Mouse (Mus musculus) CH12.LX (cell line): ENCODE results near the gene Asic2. TPM values are rescaled to one million over a fixed set of nuclear protein-coding genes. Genes with fewer than 3 reads are reported as not detected.

Experiments used
- DNase-seq: peaks from one replicate; pipeline ENCODE4 v3.0.0-alpha.2; 2013; ENCODE audit errors: extremely low read depth
- H3K27ac ChIP-seq: 2 replicates; pipeline ENCODE4 v1.5.1; 2012; ENCODE audit warnings: low read depth, mild to moderate bottlenecking, control low read depth, moderate library complexity; ENCODE audit not compliant: insufficient read depth
- H3K27me3 ChIP-seq: replicated peaks from 2 replicates; pipeline ENCODE3; 2012; ENCODE audit warnings: inconsistent platforms
- H3K36me3 ChIP-seq, 2 experiments: replicated peaks in 1 of 2; 2 replicates each; pipeline versions ENCODE3 to v1.6.1; 2012; ENCODE audit warnings: inconsistent platforms in 1 of 2, low read length in 1 of 2, mild to moderate bottlenecking in 1 of 2, mixed read lengths in 1 of 2, moderate library complexity in 1 of 2; ENCODE audit not compliant: control insufficient read depth in 1 of 2, insufficient read depth in 1 of 2
- H3K4me1 ChIP-seq, 2 experiments: 2 replicates each; pipeline ENCODE4 v1.6.1; 2012; ENCODE audit warnings: inconsistent platforms in 1 of 2, moderate library complexity in 1 of 2; ENCODE audit not compliant: insufficient read depth in 2 of 2, control insufficient read depth in 1 of 2
- H3K4me2 ChIP-seq: 2 replicates; pipeline ENCODE4 v1.6.1; 2012; ENCODE audit warnings: low read depth, mild to moderate bottlenecking, control low read depth; ENCODE audit not compliant: poor library complexity, insufficient read depth, severe bottlenecking
- H3K4me3 ChIP-seq, 3 experiments: fragments of 150-350 bp in 1 of 3; sonication (generic) in 1 of 3; replicated peaks in 1 of 3; 2 replicates each; pipeline versions ENCODE3 to v1.5.1; 2011 to 2012; ENCODE audit warnings: low read depth in 2 of 3, low read length in 2 of 3, mild to moderate bottlenecking in 2 of 3, moderate library complexity in 2 of 3, control low read depth in 1 of 3, improper control_type of control experiment in 1 of 3, inconsistent platforms in 1 of 3, mixed read lengths in 1 of 3; ENCODE audit not compliant: poor library complexity in 1 of 3
- H3K79me2 ChIP-seq: replicated peaks from 2 replicates; pipeline ENCODE4 v1.6.1; 2012; ENCODE audit warnings: mild to moderate bottlenecking, moderate library complexity; ENCODE audit not compliant: control insufficient read depth, poor library complexity, insufficient read depth, severe bottlenecking; ENCODE audit errors: extremely low read depth
- H3K9ac ChIP-seq: 2 replicates; pipeline ENCODE4 v1.6.1; 2012; ENCODE audit warnings: low read depth, mild to moderate bottlenecking, control low read depth, moderate library complexity; ENCODE audit not compliant: insufficient read depth
- H3K9me3 ChIP-seq: replicated peaks from 2 replicates; pipeline ENCODE3; 2012; ENCODE audit warnings: low read length, inconsistent platforms, mixed read lengths
- BHLHE40 ChIP-seq: IDR thresholded peaks from 2 replicates; pipeline ENCODE4 v1.6.1; 2011; ENCODE audit warnings: mild to moderate bottlenecking, low read depth, low read length, improper control_type of control experiment
- CHD2 ChIP-seq: IDR thresholded peaks from 2 replicates; pipeline ENCODE4 v1.6.1; 2011; ENCODE audit warnings: low read length, improper control_type of control experiment
- CTCF ChIP-seq, 2 experiments: IDR thresholded peaks in 1 of 2; conservative IDR thresholded peaks in 1 of 2; 2 replicates each; pipeline ENCODE4 v1.5.1; 2011 to 2012; ENCODE audit warnings: low read depth in 2 of 2, low read length in 2 of 2, improper control_type of control experiment in 1 of 2, inconsistent platforms in 1 of 2, mild to moderate bottlenecking in 1 of 2, moderate library complexity in 1 of 2
- EP300 ChIP-seq: IDR thresholded peaks from 2 replicates; pipeline ENCODE4 v1.6.1; 2011; ENCODE audit warnings: low read length, improper control_type of control experiment
- ETS1 ChIP-seq: conservative IDR thresholded peaks from 2 replicates; pipeline ENCODE4 v1.6.1; 2012; ENCODE audit warnings: low read depth, mild to moderate bottlenecking, inconsistent platforms, low read length, improper control_type of control experiment, moderate library complexity
- GABPA ChIP-seq: IDR thresholded peaks from 2 replicates; pipeline ENCODE4 v1.6.1; 2012; ENCODE audit warnings: low read depth, low read length, improper control_type of control experiment, inconsistent platforms; ENCODE audit not compliant: insufficient replicate concordance
- HCFC1 ChIP-seq: IDR thresholded peaks from 2 replicates; pipeline ENCODE4 v1.6.1; 2012; ENCODE audit warnings: low read depth, mild to moderate bottlenecking, inconsistent platforms, low read length, improper control_type of control experiment
- IRF4 ChIP-seq: IDR thresholded peaks from 2 replicates; pipeline ENCODE4 v1.6.1; 2014; ENCODE audit warnings: low read depth, mild to moderate bottlenecking, inconsistent platforms, low read length, improper control_type of control experiment
- JUN ChIP-seq: IDR thresholded peaks from 2 replicates; pipeline ENCODE4 v1.6.1; 2011; ENCODE audit warnings: low read depth, mild to moderate bottlenecking, low read length, improper control_type of control experiment, moderate library complexity; ENCODE audit not compliant: insufficient read depth
- KAT2A ChIP-seq: IDR thresholded peaks from 2 replicates; pipeline ENCODE4 v1.6.1; 2012; ENCODE audit warnings: low read length, improper control_type of control experiment, inconsistent platforms; ENCODE audit not compliant: insufficient replicate concordance
- MAZ ChIP-seq: IDR thresholded peaks from 2 replicates; pipeline ENCODE4 v1.6.1; 2012; ENCODE audit warnings: low read depth, mild to moderate bottlenecking, inconsistent platforms, low read length, improper control_type of control experiment, moderate library complexity
- MYC ChIP-seq: IDR thresholded peaks from 2 replicates; pipeline ENCODE4 v1.6.1; 2011; ENCODE audit warnings: low read depth, mild to moderate bottlenecking, improper control_type of control experiment, low read length
- NELFE ChIP-seq: IDR thresholded peaks from 2 replicates; pipeline ENCODE4 v1.6.1; 2011; ENCODE audit warnings: low read depth, low read length, improper control_type of control experiment
- POLR2A ChIP-seq: IDR thresholded peaks from 2 replicates; pipeline ENCODE4 v1.6.1; 2011; ENCODE audit warnings: low read depth, mild to moderate bottlenecking, improper control_type of control experiment, low read length
- RAD21 ChIP-seq: IDR thresholded peaks from 2 replicates; pipeline ENCODE4 v1.6.1; 2011; ENCODE audit warnings: low read depth, mild to moderate bottlenecking, low read length, improper control_type of control experiment, moderate library complexity
- RCOR1 ChIP-seq: conservative IDR thresholded peaks from 2 replicates; pipeline ENCODE4 v1.6.1; 2012; ENCODE audit warnings: low read depth, mild to moderate bottlenecking, inconsistent platforms, low read length, improper control_type of control experiment
- TBP ChIP-seq: conservative IDR thresholded peaks from 2 replicates; pipeline ENCODE4 v1.6.1; 2011; ENCODE audit warnings: low read depth, low read length, improper control_type of control experiment
- USF1 ChIP-seq: IDR thresholded peaks from 2 replicates; pipeline ENCODE4 v1.6.1; 2014; ENCODE audit warnings: low read depth, mild to moderate bottlenecking, inconsistent platforms, low read length, improper control_type of control experiment
- ZMIZ1 ChIP-seq: IDR thresholded peaks from 2 replicates; pipeline ENCODE4 v1.6.1; 2012; ENCODE audit warnings: low read depth, mild to moderate bottlenecking, inconsistent platforms, low read length, improper control_type of control experiment
- dilution Hi-C: fragments of 300-500 bp; cut with MboI; formaldehyde crosslinking; loops from 2 replicates; pipeline ENCODE4 v1.14.3; 2020; ENCODE audit warnings: low sequenced_read_pairs; ENCODE audit not compliant: extremely low pct_unique_long_range_greater_than_20kb, extremely low pct_ligation_motif_present
- in situ Hi-C: fragments of 300-500 bp; cut with MboI; formaldehyde crosslinking; loops from 3 replicates; pipeline ENCODE4 v1.14.3; 2019; ENCODE audit warnings: low sequenced_read_pairs, low pct_ligation_motif_present, low pct_unique_long_range_greater_than_20kb, mixed read lengths
- polyA plus RNA-seq: library from polyadenylated mRNA; unstranded; fragments of >175 nt; gene quantifications from 2 replicates; pipeline ENCODE4 v1.2.1, GENCODE M21; 2012; ENCODE audit warnings: low read depth; ENCODE audit not compliant: insufficient read length
- total RNA-seq, 2 experiments: library from RNA; depleted of rRNA; stranded (reverse); fragments of 300-350 nt in 1 of 2; fragments of >200 nt in 1 of 2; gene quantifications; 2 replicates each; pipeline ENCODE4 v1.2.3; 2012 to 2014

Gene Asic2
- total and polyA plus RNA-seq, 3 experiments = not detected

DNA sequence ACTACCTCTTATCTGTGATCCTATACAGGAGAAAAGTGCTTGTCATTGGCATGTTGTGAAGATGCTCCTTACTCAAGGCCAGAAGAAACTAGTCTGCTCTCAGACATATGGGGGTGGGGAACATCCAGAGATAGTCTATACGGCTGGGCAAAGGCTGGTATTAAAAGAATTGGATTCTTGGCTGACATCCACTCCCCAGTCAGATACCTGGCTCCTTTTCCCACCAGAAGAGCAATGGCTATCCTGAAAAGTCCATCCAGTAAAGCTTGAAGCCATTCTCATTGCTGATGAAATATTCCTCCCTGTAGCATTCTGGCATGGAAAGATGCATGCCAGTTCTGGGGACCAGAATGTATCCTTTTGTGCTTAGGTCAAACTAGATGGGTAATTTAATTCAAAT, 218.2 kb downstream of the Asic2 start:
- dilution Hi-C loops = no loop called here
- no peak overlapping the region for H3K9ac ChIP-seq

GRCm38 (mm10) chr11:81738995-81739394, 229.3 kb downstream of the Asic2 start:
- no peak overlapping the region for H3K27ac ChIP-seq
- no peaks in the 10 kb centered on the region for H3K9me3 ChIP-seq
- no peak overlapping the region for H3K4me2 ChIP-seq
- no peak for DNase-seq
- H3K4me3 ChIP-seq = no peak overlapping the region
- no peaks in the 10 kb centered on the region for H3K79me2 ChIP-seq
- no peaks in the 10 kb centered on the region for H3K36me3 ChIP-seq
- H3K27me3 ChIP-seq = peaks cover 95% of the 10 kb centered on the region
- dilution Hi-C loops = no loop called here
- no peak overlapping the region for H3K9ac ChIP-seq
- TF ChIP-seq MAZ = no peak
- no peak for TF ChIP-seq POLR2A
- no peak for TF ChIP-seq NELFE
- TF ChIP-seq RCOR1 = no peak
- TF ChIP-seq EP300 = no peak
- no peak for TF ChIP-seq ZMIZ1
- TF ChIP-seq CHD2 = no peak
- no peak for TF ChIP-seq MYC
- no peak for TF ChIP-seq CTCF (conservative IDR thresholded peaks at IDR 0.05 in 1 of 2, IDR thresholded peaks at IDR 0.05 in 1 of 2; ENCODE audit: low read depth in 2 of 2, low read length in 2 of 2)
- TF ChIP-seq IRF4 = no peak
- no peak for TF ChIP-seq GABPA
- in situ Hi-C loops = no loop called here
- H3K4me1 ChIP-seq = peaks cover 3 to 6% of the 10 kb centered on the region in 2 experiments; a peak in 3 of 4 replicates

More for the DNA sequence above, 218.2 kb downstream of the Asic2 start:
- H3K4me2 ChIP-seq = no peak overlapping the region
- peaks cover 98% of the 10 kb centered on the region for H3K27me3 ChIP-seq
- peaks cover 1% of the 10 kb centered on the region for H3K9me3 ChIP-seq
- H3K27ac ChIP-seq = no peak overlapping the region
- no peak for DNase-seq
- TF ChIP-seq GABPA (no peak), RAD21 (no peak), JUN (no peak), KAT2A (no peak), BHLHE40 (no peak), TBP (no peak), ZMIZ1 (no peak), HCFC1 (no peak), ETS1 (no peak), USF1 (no peak), EP300 (no peak)
- no peak overlapping the region for H3K4me3 ChIP-seq
- no peaks in the 10 kb centered on the region for H3K79me2 ChIP-seq
- H3K4me1 ChIP-seq = no peaks in the 10 kb centered on the region
- in situ Hi-C loops = no loop called here
- no peaks in the 10 kb centered on the region for H3K36me3 ChIP-seq
